Mouse (Mus musculus) brain, embryonic 14.5 days (tissue): ENCODE results near the gene C330021F23Rik. TPM values are rescaled to one million over a fixed set of nuclear protein-coding genes. Genes with fewer than 3 reads are reported as not detected.

ENCODE experiments used
- DNase-seq: peaks from one replicate; pipeline ENCODE4 v3.0.0-alpha.2; 2011; ENCODE audit warnings: low read depth
- CTCF ChIP-seq: fragments of 200-500 bp; IDR thresholded peaks from 2 replicates; pipeline ENCODE4 v1.5.1; 2012; ENCODE audit warnings: inconsistent platforms, mild to moderate bottlenecking, moderate library complexity, borderline replicate concordance; ENCODE audit not compliant: insufficient read depth, insufficient read length; ENCODE audit errors: extremely low read depth
- POLR2A ChIP-seq: fragments of 200-500 bp; IDR thresholded peaks from 2 replicates; pipeline ENCODE4 v1.6.1; 2012; ENCODE audit warnings: mild to moderate bottlenecking, inconsistent platforms, borderline replicate concordance; ENCODE audit not compliant: poor library complexity, insufficient read depth, insufficient read length, severe bottlenecking; ENCODE audit errors: extremely low read depth
- polyA plus RNA-seq: library from polyadenylated mRNA; depleted of rRNA; stranded (reverse); fragments of >200 nt; gene quantifications from 2 replicates; pipeline ENCODE4 v1.2.3, GENCODE M21; 2012; rRNA removed

C330021F23Rik gene
- polyA plus RNA-seq: 0.72 and 1.1 TPM in 2 replicates

DNA sequence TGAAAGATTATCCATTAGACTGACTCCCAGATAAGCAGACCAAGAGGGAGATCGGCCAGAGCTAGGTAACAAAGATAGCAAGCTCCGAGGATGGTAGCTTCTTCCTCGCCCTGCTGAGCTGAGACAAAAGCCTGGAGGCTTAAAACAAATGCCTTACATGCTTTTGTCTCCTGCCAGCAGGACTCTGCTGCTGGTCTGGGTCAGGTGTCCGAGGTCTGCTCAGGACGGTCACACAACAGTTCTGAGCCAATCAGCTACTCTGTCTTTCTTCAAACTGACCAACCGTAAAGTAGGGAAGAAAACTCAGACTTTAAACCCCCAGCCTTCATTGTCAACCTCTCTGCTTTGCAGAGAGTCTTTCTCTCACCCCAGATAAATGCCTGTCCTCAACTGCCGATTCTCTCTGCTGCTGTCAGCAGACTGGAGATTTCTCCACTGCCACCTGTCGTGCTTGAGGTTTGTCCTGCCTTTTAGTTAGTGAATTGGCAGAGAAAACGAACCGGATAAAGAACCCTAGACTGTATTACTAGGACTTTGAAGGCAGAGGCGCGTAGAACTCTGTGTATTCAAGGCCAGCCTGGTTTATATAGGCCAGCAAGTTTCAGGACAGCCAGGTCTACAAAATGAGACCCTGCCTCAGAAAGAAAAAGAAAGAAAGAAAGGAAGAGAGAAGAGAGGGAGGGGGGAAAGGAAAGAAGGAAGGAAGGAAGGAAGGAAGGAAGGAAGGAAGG is at the start of gene C330021F23Rik:
Gene C330021F23Rik (plus strand): TSS at position 350 of the 731 bp plus-strand sequence.
- DNase-seq: peak; percentile 51
- no peak for TF ChIP-seq CTCF
- TF ChIP-seq POLR2A: no peak

DNA sequence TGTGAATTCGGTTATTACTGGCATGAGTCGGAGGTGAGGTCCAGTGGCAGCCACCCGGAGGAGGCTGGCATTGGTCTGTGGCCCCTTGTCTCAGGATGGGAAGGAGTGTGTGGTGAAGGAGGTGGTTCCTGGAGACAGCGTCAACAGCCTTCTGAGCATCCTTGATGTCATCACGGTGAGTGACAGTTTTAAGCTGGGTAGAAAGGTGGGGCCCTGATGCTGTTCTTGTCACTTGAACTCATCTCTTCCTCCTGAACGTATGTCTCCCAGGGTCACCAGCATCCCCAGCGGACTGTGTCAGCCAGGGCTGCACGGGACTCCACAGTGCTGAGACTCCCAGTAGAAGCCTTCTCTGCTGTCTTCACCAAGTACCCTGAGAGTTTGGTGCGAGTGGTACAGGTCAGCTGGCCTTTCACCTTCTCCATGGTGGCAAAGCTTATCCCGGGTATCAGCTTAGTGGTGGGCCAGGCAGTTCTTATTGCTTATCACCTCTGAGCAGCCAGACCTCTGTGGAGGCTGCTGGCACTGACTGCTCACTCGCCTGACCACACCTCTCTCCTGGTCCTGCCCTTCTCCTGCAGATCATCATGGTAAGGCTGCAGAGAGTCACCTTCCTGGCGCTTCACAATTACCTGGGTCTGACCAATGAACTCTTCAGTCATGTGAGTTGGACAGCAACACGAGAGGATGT is 45.6 kb upstream of the C330021F23Rik start:
- TF ChIP-seq CTCF (no peak), POLR2A (no peak)
- no peak for DNase-seq

DNA sequence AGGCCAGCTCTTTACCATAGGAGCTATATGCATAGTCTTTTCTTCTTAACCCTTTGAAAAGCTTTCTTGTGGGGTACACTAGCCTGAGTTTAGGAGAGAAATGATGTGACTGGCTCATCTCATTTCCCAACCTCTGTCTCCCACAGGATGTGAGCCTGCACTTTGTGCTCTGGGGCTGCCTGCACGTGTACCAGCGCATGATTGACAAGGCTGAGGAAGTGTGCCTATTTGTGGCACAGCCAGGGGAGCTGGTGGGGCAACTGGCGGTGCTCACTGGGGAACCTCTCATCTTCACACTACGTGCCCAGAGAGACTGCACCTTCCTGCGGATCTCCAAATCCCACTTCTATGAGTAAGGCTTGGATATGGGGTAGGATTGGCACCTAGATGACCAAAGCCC is 37.0 kb upstream of the C330021F23Rik start:
- DNase-seq: no peak
- no peak for TF ChIP-seq POLR2A
- no peak for TF ChIP-seq CTCF

DNA sequence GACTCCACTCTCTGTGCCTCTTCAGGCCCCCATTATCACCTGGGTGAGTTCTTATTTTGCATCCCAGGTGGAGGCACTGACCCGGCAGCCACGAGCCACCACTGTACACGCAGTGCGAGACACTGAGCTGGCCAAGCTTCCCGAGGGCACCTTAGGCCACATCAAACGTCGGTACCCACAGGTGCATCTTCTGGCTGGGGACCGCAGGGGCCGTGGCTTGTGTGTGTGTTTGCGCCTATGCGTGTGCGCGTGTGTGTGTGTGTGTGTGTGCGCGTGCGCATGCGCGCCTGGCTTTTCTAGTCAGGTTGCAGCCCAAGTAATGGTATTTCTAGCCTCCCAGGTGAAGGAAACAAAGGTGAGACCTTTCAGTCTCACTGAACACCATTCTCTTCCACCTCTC is 35.9 kb upstream of the C330021F23Rik start:
- DNase-seq: no peak
- TF ChIP-seq POLR2A (no peak), CTCF (no peak)

DNA sequence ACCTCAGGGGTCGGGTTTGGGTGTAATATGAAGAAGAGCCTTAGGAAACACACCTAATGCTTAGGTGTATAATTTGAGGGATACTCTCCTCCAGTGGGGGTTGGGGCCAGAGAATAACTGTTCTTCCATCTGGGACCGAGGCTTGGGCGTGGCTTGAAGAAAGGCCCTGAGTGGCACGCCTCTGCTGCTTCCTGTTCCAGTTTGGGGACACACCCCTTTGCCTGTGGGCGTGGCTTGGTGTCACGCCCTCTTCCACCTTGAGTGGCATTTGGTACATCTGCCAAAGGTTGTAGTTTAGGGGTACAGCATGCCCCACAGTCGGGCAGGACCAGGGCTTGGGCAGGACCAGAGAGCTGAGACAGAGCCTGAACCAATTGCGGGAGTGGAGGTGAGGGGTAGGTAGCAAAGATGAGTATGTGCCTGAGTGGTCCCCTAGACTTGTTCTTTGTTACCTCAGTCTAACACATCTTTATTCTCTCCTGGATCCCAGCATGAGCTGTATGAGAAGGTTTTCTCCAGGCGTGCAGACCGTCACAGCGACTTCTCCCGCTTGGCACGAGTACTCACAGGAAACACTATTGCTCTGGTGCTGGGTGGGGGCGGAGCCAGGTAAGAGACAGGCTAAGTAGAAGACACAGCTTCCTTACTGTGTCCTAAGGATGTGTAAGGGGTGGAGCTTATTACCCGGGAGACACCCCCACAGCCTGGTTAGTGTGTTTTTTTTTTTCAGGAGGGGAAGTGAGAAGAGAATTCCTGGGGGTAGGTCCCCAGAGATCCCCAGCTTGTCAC is 31.5 kb upstream of the C330021F23Rik start:
- no peak for TF ChIP-seq POLR2A

DNA sequence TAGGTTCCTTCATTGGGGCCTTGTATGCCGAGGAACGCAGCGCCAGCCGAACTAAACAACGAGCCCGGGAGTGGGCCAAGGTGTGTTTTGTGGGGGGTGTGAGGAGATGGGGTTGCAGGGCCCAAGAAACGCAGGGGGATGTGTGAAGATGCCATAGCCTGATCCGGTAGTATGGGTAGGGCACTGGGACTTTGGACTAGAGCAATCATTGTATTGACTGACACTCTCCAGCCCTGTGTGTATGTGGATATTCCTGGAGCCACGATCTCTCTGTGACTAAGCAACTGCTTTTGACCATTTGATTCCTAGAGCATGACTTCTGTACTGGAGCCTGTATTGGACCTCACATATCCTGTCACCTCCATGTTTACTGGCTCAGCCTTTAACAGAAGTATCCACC is 30.9 kb upstream of the C330021F23Rik start:
- TF ChIP-seq POLR2A (no peak), CTCF (no peak)

More for the DNA sequence above, 31.5 kb upstream of the C330021F23Rik start:
- DNase-seq: no peak

DNA sequence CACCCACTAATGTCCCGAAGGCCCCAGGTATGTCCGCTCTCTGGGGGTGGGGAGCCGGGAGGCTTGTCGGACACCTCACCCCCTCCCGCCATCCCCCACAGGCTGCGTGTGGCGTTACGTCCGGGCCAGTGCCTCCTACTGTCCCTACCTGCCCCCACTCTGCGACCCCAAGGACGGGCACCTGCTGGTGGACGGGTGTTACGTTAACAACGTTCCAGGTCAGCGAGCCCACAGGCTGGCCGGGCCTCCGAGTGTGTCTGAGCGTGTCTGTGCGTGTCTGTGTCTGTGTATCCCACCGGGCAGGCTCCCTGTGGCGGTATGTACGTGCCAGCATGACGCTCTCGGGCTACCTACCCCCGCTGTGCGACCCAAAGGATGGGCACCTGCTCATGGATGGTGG is 30.1 kb upstream of the C330021F23Rik start:
- DNase-seq: no peak

More for the DNA sequence above, 30.9 kb upstream of the C330021F23Rik start:
- DNase-seq: no peak

DNA sequence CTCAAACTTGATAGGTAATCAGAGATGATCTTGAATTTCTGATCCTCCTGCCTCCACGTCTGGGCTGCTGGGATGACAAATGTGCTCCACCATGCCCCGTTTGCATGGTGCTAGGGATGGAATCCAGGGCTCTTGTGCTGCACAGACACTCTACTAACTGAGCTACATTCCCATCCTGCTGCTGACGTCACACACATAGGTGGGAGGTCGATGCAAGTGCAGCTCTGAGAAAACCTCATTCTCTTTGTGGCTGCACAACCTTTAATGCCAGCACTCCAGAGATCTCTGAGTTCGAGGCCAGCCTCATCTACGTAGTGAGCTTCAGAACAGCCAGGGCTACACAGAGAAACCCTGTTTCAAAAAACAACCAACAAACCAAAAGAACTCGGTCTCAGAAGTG is 28.6 kb upstream of the C330021F23Rik start:
- no peak for TF ChIP-seq POLR2A
- no peak for DNase-seq

More for the DNA sequence above, 30.1 kb upstream of the C330021F23Rik start:
- no peak for TF ChIP-seq POLR2A
- no peak for TF ChIP-seq CTCF

DNA sequence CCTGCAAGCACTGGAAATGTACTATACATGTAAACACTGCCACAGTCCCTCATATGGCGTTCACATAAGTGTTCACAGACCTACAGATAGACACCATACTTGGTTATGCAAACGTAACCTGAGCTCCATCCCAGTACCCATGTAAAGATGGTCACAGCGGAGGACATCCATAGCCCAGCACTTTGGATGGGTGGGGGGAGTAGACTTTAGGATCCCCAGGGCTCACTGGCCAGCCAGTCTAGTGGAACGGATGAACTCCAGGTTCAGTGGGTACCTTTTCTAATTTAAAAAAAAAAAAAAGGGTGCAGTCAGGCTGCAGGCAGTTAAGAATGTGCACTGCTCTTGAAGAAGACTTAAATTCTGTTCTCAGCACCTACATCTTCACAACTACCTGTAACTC is 27.7 kb upstream of the C330021F23Rik start:
- TF ChIP-seq CTCF (no peak), POLR2A (no peak)
- no peak for DNase-seq

DNA sequence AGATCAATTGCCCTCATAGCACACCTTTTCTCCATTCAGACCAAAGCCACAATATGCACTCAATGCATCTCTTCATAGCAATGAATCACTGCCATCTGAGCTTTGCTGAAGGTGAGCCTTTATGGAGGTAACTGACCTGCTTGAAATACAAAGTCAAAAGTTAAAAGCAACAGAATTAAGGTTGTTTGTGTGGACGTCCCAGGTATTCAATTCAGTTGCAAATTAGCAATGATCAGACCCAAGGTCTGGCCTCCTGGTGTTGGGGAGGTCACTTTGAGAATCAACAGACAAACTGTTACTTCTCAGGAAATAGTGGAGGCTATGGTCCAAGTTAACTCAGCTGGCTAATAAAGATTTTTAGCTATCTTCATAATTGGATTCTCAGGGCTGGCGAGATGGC is 21.3 kb upstream of the C330021F23Rik start:
- DNase-seq: no peak
- TF ChIP-seq POLR2A (no peak), CTCF (no peak)

DNA sequence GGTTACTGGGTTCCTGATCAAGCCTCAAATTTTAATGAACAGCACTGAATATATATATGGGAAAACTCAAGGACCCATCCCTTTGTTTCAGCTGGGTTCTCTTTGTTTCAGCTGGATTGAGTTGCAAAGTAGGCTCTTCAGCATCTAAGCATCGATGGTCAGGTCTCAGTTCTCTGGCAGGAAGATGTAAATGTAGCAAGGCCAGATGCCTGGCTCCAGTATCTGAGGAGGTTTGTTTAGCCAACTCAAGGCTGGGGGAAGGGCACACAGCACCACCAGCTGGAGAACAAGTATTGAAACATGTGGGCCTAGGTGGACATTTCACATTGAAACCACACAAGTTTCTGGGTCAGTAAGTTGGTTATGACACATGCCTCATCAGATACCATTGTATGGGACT is 15.6 kb upstream of the C330021F23Rik start:
- TF ChIP-seq POLR2A (no peak), CTCF (no peak)
- no peak for DNase-seq

DNA sequence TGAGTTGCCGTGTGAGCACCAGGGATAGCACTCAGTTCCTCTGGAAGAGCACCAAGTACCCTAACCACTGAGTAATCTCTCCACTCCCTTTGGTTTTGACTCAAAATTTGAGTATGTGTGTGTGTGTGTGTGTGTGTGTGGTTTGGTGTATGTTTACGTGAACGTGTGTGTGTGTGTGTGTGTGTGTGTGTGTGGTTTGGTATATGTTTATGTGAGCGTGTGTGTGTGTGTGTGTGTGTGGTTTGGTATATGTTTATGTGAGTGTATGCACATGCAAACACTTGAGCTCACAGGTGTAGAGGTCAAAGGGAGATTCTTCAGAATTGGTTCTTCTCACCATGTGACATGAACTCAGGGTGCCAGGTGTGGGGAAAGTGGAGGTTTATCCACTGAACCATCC is 11.7 kb upstream of the C330021F23Rik start:
- DNase-seq: peak; percentile 6
- no peak for TF ChIP-seq CTCF
- no peak for TF ChIP-seq POLR2A
